Mouse (Mus musculus) cerebellum, adult 11 months (tissue): ENCODE results near the gene Olfr1278.
"Not testable (repeated sequence)": the region's sequence is repeated elsewhere in the genome, so short reads cannot be mapped to it uniquely, and the experiment has no call there.

Source experiments
- DNase-seq: peaks from one replicate; pipeline ENCODE4 v3.0.0; 2022

The Olfr1278 gene

DNA sequence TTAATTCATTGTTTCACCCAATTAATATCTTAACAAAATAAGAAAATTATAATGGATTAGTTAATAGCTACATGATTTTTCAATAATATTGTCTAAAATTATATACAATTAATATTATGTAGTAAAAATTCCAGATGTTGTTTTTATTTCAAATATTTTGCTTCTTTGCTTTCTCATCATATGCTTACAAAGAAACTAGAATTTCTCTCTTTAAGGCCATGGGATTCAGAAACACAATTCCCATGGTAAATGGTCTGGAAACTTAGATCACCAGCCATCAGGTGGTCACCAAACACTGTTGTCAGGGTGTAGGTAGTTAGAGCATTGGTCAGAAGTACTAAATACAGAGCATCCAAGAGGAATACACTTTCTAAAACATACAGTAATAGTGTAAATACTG, at the start of gene Olfr1278:
Gene Olfr1278 (plus strand): TSS at position 301 of the 400 bp plus-strand sequence.
- DNase-seq, result no peak

DNA sequence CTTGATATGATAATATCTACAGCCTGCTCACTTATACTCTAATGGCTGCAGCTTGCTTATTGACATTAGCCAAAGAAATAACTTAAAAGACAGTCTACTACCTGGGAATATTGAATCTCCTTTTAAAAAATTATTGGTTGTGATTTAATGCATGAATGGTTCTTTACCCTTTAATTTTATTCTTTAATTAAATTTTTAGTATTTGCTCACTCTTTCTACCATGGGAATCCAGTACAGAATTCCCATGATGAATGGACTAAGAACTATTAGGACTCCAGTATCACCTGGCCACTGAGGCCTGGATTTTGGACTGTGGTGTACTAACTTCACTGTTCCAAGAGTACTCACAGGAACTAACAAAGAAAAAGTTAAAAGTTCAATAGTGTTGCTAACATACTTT, 35.7 kb upstream of the Olfr1278 start, which contains the start of gene Olfr1276:
Gene Olfr1276 (plus strand): TSS at position 301 of the 400 bp plus-strand sequence.
- DNase-seq, result no peak

DNA sequence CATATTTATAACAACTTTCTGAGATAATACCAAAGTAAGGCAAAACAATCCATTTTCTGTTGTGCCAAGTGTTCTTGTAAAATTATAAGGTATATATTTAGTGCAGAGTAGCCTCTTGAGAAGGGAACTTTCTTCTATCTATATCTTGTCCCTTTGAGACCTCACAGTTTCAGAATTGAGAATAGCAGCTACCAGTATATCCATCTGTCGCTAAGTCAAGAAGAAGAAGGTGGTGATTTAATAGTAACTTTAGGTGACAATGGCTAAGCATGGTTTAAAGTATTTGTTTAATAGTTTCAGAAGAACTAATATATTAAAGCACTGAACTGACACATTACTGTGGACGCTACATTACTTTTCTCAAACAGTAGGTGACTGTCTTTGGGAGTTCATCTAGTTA, 15.9 kb upstream of the Olfr1278 start, which contains the start of gene Olfr1277:
Gene Olfr1277 (minus strand): TSS at position 101 of the 400 bp plus-strand sequence.
- DNase-seq, result no peak

DNA sequence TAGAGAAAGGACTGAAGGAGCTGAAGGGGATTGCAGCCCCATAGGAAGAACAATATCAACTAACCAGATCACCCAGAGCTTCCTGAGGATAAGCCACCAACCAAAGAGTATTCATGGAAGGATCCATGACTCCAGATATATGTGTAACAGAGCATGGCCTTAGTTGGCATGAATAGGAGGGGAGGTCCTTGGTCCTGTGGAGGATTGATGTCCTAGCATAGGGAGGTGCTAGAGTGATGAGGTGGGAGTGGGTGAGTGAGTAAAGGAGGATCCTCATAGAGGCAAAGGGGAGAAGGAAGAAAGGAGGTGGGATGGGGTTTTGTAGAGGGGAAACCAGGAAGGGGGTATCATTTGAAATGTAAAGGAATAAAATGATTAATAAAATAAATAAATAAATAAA, 8.6 kb downstream of the Olfr1278 start:
- DNase-seq, result no peak

DNA sequence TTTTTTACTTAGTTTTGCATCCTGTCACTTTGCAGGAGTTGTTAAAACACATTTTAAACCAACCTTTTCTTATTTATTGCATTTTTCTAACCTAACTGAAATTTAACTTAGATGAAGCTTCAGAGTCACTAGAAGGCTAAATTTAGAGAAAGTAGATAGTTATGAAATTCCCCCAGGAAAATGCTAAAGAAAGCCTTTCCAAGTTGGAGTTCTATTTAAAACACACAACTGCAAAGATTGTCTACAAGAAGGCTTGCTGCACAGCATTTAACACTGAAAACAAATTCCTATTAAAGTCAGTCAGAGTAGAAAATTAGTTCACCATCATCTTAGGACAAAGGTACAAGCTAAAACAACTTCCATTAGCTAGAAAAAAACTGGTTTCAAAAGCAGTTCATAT, 10.4 kb downstream of the Olfr1278 start, which contains the start of gene Olfr1279:
Gene Olfr1279 (plus strand): TSS at position 262 of the 400 bp plus-strand sequence.
- no peak for DNase-seq

DNA sequence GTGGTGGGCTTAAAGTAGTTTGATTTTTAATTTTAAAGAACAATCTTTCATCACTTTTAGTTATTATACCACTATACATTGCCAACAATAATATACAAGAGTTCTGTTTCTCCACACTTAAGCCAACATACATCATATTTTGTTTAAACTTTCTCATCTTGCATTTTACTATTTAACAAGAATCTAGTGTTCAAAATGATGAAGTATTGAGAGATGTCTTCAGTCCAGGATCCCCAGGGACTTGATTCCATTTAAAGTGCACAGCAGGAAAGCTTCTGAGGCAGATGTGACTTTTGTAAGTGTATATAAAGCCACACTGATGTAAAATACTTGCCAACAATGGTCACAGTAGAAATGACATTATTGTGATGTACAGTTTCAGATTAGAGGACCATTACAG, 23.8 kb downstream of the Olfr1278 start, which contains the start of gene Olfr1280:
Gene Olfr1280 (plus strand): TSS at position 301 of the 400 bp plus-strand sequence.
- DNase-seq, result no peak

DNA sequence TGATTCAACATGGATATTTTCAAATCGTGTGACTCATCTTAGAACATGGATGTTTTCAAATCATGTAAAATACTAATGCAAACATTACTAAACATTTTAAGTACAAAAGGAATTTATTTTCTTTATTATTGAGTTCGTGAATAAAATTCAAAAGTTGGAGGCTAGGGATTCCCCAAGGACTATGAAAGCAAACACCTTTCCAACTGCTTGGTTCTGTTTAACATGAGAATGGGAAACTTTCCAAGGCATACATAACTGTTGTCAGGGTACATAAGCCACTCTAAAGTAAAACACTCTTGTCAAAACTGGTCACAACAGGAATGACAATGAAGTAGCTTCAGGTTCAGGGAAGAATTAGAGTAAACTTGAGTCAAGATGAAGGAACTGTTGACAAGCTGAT, 36.3 kb downstream of the Olfr1278 start, which contains the start of gene Olfr1281:
Gene Olfr1281 (plus strand): TSS at position 301 of the 400 bp plus-strand sequence.
- no peak for DNase-seq

DNA sequence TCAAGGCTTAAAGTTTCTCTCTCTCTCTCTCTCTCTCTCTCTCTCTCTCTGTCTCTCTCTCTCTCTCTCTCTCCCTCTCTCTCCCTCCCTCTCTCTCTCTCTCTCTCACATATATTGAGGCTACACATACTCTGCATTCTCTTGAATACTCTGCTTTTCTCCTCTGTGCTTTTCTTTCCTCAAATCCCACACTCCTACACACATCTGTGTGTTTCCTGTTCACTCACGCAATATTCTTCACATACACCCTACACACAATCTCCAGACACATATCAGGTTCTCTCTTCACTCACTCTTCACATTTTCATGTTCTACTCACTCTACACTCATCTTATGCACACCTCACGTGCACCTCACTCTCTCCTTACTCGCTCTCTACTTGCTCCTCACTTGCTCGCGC, 43.8 kb downstream of the Olfr1278 start:
- DNase-seq, result not testable (repeated sequence)

DNA sequence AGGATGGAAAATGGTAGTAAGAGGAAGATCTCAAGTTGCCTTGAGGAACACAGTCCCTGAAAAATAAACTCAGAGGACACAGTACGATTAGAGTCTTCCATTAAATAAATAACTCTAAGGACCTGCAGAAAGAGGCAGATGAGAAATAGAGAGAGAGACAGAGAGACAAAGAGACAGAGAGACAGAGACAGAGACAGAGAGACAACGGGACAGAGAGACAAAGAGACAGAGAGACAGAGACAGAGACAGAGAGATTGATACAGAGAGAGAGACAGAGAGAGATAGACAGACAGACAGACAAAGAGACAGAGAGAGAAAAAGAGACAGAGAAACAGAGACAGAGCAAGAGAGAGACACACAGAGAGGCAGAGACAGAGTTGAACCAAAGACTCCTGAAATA, 46.0 kb downstream of the Olfr1278 start, which contains the start of gene Olfr1282:
Gene Olfr1282 (minus strand): TSS at position 101 of the 400 bp plus-strand sequence.
- no peak for DNase-seq
